In genomic region chr1:171294298-171295062, GRCm38 (mm10) we compare ENCODE assay signal across 8 mouse cellular contexts. TPM values are rescaled to one million over a fixed set of nuclear protein-coding genes. Genes with fewer than 3 reads are reported as not detected.
A peak's percentile ranks its signal among the peaks of the same experiment; 100 is the strongest.
DNase-seq lines count a peak whose midpoint lies in the region; ATAC-seq lines count a peak whose summit lies in the region.

TSS of gene Ufc1 (minus strand) at chr1:171295024.

- ATAC-seq in megakaryocyte, adult 5-6 weeks (ENCODE audit: poor library complexity, severe bottlenecking), result peak; percentile 99

- intact Hi-C loops in gastrocnemius, postnatal 14 days (cut with DNase I; ENCODE audit: low total_unique reads), result no loop called here

- peak; percentile 94 for DNase-seq in adipocyte (ENCODE audit: low spot score)
- DNase-seq in embryo, embryonic 10 days (ENCODE audit: low spot score), result peak; percentile 91
- DNase-seq in gastrocnemius, postnatal 14 days, result peak; percentile 81
- DNase-seq in induced T-regulatory cell, adult 2 months (ENCODE audit: low read depth), result peak; percentile 93
- DNase-seq in left cerebral cortex, adult 8-10 months (ENCODE audit: low spot score in 2 of 2), result peak; percentile 80 to 84
- peak; percentile 85 for DNase-seq in right cerebral cortex, adult 18-20 months
- peak; percentile 85 for DNase-seq in urinary bladder, postnatal 14 days (ENCODE audit: low spot score)

RNA-seq across cellular contexts. Expression of gene Ufc1, which starts in this region (rescaled TPM):
- total RNA-seq in gastrocnemius, postnatal 14 days (2021), result 10 to 100 TPM; 84.3 to 87.2 TPM
- total RNA-seq in left cerebral cortex, adult 8-10 months (2022), result 100 to 1,000 TPM; 103 to 116 (median 110) TPM
- total RNA-seq in megakaryocyte, adult 5-6 weeks (2015), result 95.3 and 105 TPM in 2 replicates
- 54.6 and 78.6 TPM in 2 replicates for total RNA-seq in megakaryocyte, adult 5-6 weeks (2017)

Comparison
In these comparisons a context has a peak if more than half of its experiments do, and no peak if none do; other contexts are left out.
1. Peak in every context shown above with its lines: DNase-seq and ATAC-seq.